Mouse (Mus musculus) heart, embryonic 14.5 days (tissue): Measurements from ENCODE around the gene Pax5. TPM values are rescaled to one million over a fixed set of nuclear protein-coding genes. Genes with fewer than 3 reads are reported as not detected.

Experiments
- ATAC-seq: fragments of 200-750 bp; cut with Nextera tagmentation; 2 replicates; pipeline ENCODE4 v1.8.0; 2017; ENCODE audit warnings: low read depth, moderate TSS enrichment; ENCODE audit not compliant: insufficient number of reproducible peaks, insufficient read depth, low FRiP score
- H3K27ac ChIP-seq, 2 experiments: fragments of 200-500 bp in 1 of 2; fragments of 300-500 bp in 1 of 2; sonication (generic) in 1 of 2; replicated peaks in 1 of 2; 2 replicates each; pipeline ENCODE4 v1.5.1; 2012 to 2014; ENCODE audit warnings: low read depth in 2 of 2, low read length in 2 of 2, control low read depth in 1 of 2, mild to moderate bottlenecking in 1 of 2, mixed read lengths in 1 of 2; ENCODE audit not compliant: control insufficient read depth in 1 of 2, insufficient read depth in 1 of 2
- H3K27me3 ChIP-seq: fragments of 300-500 bp; sonication (generic); 2 replicates; pipeline ENCODE4 v1.6.1; 2014; ENCODE audit warnings: mild to moderate bottlenecking, low read length, control low read depth; ENCODE audit not compliant: control insufficient read depth, insufficient read depth
- H3K36me3 ChIP-seq: fragments of 300-500 bp; sonication (generic); 2 replicates; pipeline ENCODE4 v1.6.1; 2014; ENCODE audit warnings: mild to moderate bottlenecking, control low read depth, low read length, mixed read lengths; ENCODE audit not compliant: control insufficient read depth, insufficient read depth
- H3K4me1 ChIP-seq, 2 experiments: fragments of 200-500 bp in 1 of 2; fragments of 300-500 bp in 1 of 2; sonication (generic) in 1 of 2; 2 replicates each; pipeline ENCODE4 v1.6.1; 2012 to 2014; ENCODE audit warnings: low read length in 2 of 2, control low read depth in 1 of 2, mixed read lengths in 1 of 2; ENCODE audit not compliant: control insufficient read depth in 2 of 2, insufficient read depth in 2 of 2
- H3K4me2 ChIP-seq: fragments of 300-500 bp; sonication (generic); 2 replicates; pipeline ENCODE4 v1.6.1; 2014; ENCODE audit warnings: mild to moderate bottlenecking, low read length
- H3K4me3 ChIP-seq, 2 experiments: fragments of 200-500 bp in 1 of 2; fragments of 300-500 bp in 1 of 2; sonication (generic) in 1 of 2; 2 replicates each; pipeline ENCODE4 v1.5.1; 2012 to 2014; ENCODE audit warnings: low read length in 2 of 2, mild to moderate bottlenecking in 2 of 2, control low read depth in 1 of 2, low read depth in 1 of 2, moderate library complexity in 1 of 2; ENCODE audit not compliant: control insufficient read depth in 1 of 2, insufficient read depth in 1 of 2
- H3K9ac ChIP-seq: fragments of 300-500 bp; sonication (generic); 2 replicates; pipeline ENCODE4 v1.6.1; 2014; ENCODE audit warnings: mild to moderate bottlenecking, low read length
- H3K9me3 ChIP-seq: fragments of 300-500 bp; sonication (generic); 2 replicates; pipeline ENCODE4 v1.6.1; 2016; ENCODE audit warnings: low read length, control low read depth; ENCODE audit not compliant: control insufficient read depth
- WGBS: fragments of 180-500 bp; shearing (Covaris S2); extraction: QIAGEN DNeasy Blood & Tissue Kit; methylation state at CpG from one replicate; pipeline ENCODE4 v1.1.7; 2014; 5-methylcytosine and 5-hydroxymethylcytosine counted together
- polyA plus RNA-seq: library from polyadenylated mRNA; unstranded; fragments of >200 nt; fragmentation: Nextera tagmentation; extraction: Ambion mirVana; gene quantifications from 2 replicates; pipeline ENCODE4 v1.2.1, GENCODE M21; 2014

Gene Pax5
- polyA plus RNA-seq, 1 experiment from 2014 or later: not detected

GRCm38 (mm10) chr4:44535646-44536045, 174.6 kb downstream of the Pax5 start:
- no peak overlapping the region for H3K4me2 ChIP-seq
- no peak overlapping the region for H3K27ac ChIP-seq
- H3K9ac ChIP-seq: no peak overlapping the region
- H3K27me3 ChIP-seq: no peaks in the 10 kb centered on the region
- no peaks in the 10 kb centered on the region for H3K4me1 ChIP-seq
- no peaks in the 10 kb centered on the region for H3K36me3 ChIP-seq
- no peak for ATAC-seq
- no peaks in the 10 kb centered on the region for H3K9me3 ChIP-seq
- WGBS: 87% methylated on average over 4 of the region's 4 CpGs
- H3K4me3 ChIP-seq: no peak overlapping the region

DNA sequence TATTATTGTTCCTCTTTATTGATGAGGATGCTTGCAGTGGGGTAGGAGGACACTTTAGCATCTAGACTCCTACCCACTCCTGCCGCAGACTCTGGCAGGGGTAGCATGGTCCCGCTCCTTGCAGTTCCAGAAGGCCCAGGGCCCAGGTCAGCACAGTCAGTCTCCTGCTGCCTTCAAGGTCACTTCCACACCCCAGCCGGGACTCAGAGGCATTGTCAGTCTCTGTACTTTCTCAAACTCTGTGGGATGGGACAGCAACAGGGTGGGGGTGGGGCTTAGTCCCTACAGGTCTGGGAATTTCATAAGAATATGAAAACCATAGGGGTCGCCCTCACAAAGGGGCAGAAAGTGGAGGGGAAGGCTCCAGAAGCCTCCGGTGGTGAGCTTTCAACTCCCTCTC, 177.0 kb downstream of the Pax5 start:
- H3K27me3 ChIP-seq: no peaks in the 10 kb centered on the region
- WGBS: 54% methylated on average over 5 of the region's 5 CpGs
- no peaks in the 10 kb centered on the region for H3K9me3 ChIP-seq
- no peak overlapping the region for H3K4me2 ChIP-seq
- H3K4me3 ChIP-seq: no peak overlapping the region
- H3K27ac ChIP-seq: no peak overlapping the region
- ATAC-seq: no peak
- no peaks in the 10 kb centered on the region for H3K36me3 ChIP-seq
- H3K4me1 ChIP-seq: no peaks in the 10 kb centered on the region
- H3K9ac ChIP-seq: no peak overlapping the region

- 73% methylated on average over 5 of the region's 5 CpGs for WGBS
- H3K27me3 ChIP-seq: no peaks in the 10 kb centered on the region
- H3K9ac ChIP-seq: no peak overlapping the region
- H3K4me1 ChIP-seq: no peaks in the 10 kb centered on the region
- no peak overlapping the region for H3K4me2 ChIP-seq
- no peak overlapping the region for H3K27ac ChIP-seq
- no peaks in the 10 kb centered on the region for H3K9me3 ChIP-seq
- no peak overlapping the region for H3K4me3 ChIP-seq
- H3K36me3 ChIP-seq: no peaks in the 10 kb centered on the region
- ATAC-seq: no peak
Measured at GRCm38 (mm10) chr4:44532731-44533130, 177.6 kb downstream of the Pax5 start.

GRCm38 (mm10) chr4:44525336-44525735, 185.0 kb downstream of the Pax5 start:
- no peaks in the 10 kb centered on the region for H3K9me3 ChIP-seq
- H3K4me2 ChIP-seq: no peak overlapping the region
- H3K36me3 ChIP-seq: no peaks in the 10 kb centered on the region
- H3K4me1 ChIP-seq: no peaks in the 10 kb centered on the region
- no peaks in the 10 kb centered on the region for H3K27me3 ChIP-seq
- H3K9ac ChIP-seq: no peak overlapping the region
- ATAC-seq: no peak
- WGBS: 74% methylated on average over 3 of the region's 3 CpGs
- no peak overlapping the region for H3K4me3 ChIP-seq
- no peak overlapping the region for H3K27ac ChIP-seq

- Histone ChIP-seq H3K9me3 (no peaks in the 10 kb centered on the region), H3K27ac (no peak overlapping the region), H3K9ac (no peak overlapping the region), H3K4me3 (no peak overlapping the region), H3K27me3 (no peaks in the 10 kb centered on the region), H3K36me3 (no peaks in the 10 kb centered on the region), H3K4me1 (no peaks in the 10 kb centered on the region), H3K4me2 (no peak overlapping the region)
- ATAC-seq: no peak
- 71% methylated on average over 11 of the region's 11 CpGs for WGBS
Measured at GRCm38 (mm10) chr4:44518923-44519322, 191.4 kb downstream of the Pax5 start.

GRCm38 (mm10) chr4:44513981-44514380, 196.3 kb downstream of the Pax5 start:
- H3K36me3 ChIP-seq: no peaks in the 10 kb centered on the region
- no peak overlapping the region for H3K27ac ChIP-seq
- WGBS: 73% methylated on average over 4 of the region's 4 CpGs

GRCm38 (mm10) chr4:44511682-44512081, 198.6 kb downstream of the Pax5 start:
- no peaks in the 10 kb centered on the region for H3K4me1 ChIP-seq
- H3K4me3 ChIP-seq: no peak overlapping the region
- 12% methylated on average over 7 of the region's 7 CpGs for WGBS
- H3K36me3 ChIP-seq: no peaks in the 10 kb centered on the region
- H3K27me3 ChIP-seq: peaks cover 19% of the 10 kb centered on the region
- H3K9me3 ChIP-seq: no peaks in the 10 kb centered on the region
- no peak for ATAC-seq
- no peak overlapping the region for H3K9ac ChIP-seq
- no peak overlapping the region for H3K27ac ChIP-seq
- no peak overlapping the region for H3K4me2 ChIP-seq

More at GRCm38 (mm10) chr4:44513981-44514380, 196.3 kb downstream of the Pax5 start:
- no peak overlapping the region for H3K4me3 ChIP-seq
- H3K27me3 ChIP-seq: peaks cover 6% of the 10 kb centered on the region; the same call in 1 of the 2 replicates
- no peak overlapping the region for H3K9ac ChIP-seq
- no peaks in the 10 kb centered on the region for H3K9me3 ChIP-seq
- no peak for ATAC-seq
- H3K4me2 ChIP-seq: no peak overlapping the region
- H3K4me1 ChIP-seq: no peaks in the 10 kb centered on the region

DNA sequence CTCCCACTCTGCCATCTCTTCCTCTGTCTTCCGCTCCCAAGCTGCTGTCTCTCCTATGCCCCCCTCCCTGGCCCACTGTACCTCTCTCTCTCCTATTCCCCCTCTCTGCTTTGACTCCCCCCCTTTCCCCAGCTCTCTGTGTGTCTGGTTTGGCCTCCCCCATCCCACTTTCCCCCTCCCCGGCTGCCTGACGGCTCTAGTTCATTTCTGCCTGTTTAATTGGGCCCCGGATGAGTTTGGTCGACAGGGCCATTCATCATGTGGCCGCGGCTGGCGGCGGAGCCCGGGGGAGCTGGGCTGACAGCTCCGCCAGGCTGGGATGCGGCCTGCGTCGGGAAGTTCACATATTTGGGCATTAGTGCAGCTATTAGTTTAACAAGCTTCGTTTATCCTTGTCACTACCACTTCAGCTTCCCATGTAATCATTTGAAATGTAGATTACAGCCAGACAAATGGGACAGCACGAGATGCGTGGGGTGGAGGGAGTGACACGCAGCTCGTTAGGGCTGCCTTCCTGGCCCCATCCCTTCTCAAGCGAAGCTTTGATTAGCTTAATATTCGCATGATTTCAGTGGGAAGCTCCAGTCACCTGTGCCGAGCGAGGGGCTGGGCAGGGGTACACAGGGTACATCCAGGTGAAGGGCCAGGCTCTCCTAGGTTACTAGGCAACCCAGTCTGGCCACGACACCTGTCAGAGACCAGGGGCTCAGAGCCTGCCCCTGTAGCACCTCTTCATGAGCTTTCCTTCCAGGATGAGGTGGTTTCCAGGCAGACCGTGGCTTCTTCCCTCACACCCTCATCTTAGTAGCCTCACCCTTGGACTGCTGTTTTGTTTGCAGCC, 201.7 kb downstream of the Pax5 start:
- no peak overlapping the region for H3K4me3 ChIP-seq
- H3K27me3 ChIP-seq: peaks cover 19% of the 10 kb centered on the region
- H3K27ac ChIP-seq: no peak overlapping the region
- WGBS: 35% methylated on average over 25 of the region's 25 CpGs
- no peak overlapping the region for H3K4me2 ChIP-seq
- no peaks in the 10 kb centered on the region for H3K4me1 ChIP-seq
- no peaks in the 10 kb centered on the region for H3K9me3 ChIP-seq
- no peak overlapping the region for H3K9ac ChIP-seq
- no peak for ATAC-seq
- no peaks in the 10 kb centered on the region for H3K36me3 ChIP-seq
